Mouse (Mus musculus) embryonic facial prominence, embryonic 11.5 days (tissue): ENCODE measurements around the gene Olfm2. TPM values are rescaled to one million over a fixed set of nuclear protein-coding genes. Genes with fewer than 3 reads are reported as not detected.
"Not testable (repeated sequence)": the region's sequence is repeated elsewhere in the genome, so short reads cannot be mapped to it uniquely, and the experiment has no call there.

Source experiments
- ATAC-seq: fragments of 200-750 bp; cut with Nextera tagmentation; replicated peaks from 2 replicates; pipeline ENCODE4 v1.8.0; 2017; ENCODE audit warnings: low read depth; ENCODE audit not compliant: insufficient number of reproducible peaks, low FRiP score, low TSS enrichment
- DNase-seq: peaks from one replicate; pipeline ENCODE4 v3.0.0-alpha.2; 2015; ENCODE audit warnings: low spot score
- H3K27ac ChIP-seq: fragments of 300-500 bp; sonication (generic); replicated peaks from 2 replicates; pipeline ENCODE4 v1.5.1; 2014; ENCODE audit warnings: mild to moderate bottlenecking, low read depth, low read length, control low read depth
- H3K27me3 ChIP-seq: fragments of 300-500 bp; sonication (generic); 2 replicates; pipeline ENCODE4 v1.6.1; 2014; ENCODE audit warnings: mild to moderate bottlenecking, low read length, moderate library complexity, mixed read lengths; ENCODE audit not compliant: control insufficient read depth, insufficient read depth
- H3K36me3 ChIP-seq: fragments of 300-500 bp; sonication (generic); replicated peaks from 2 replicates; pipeline ENCODE4 v1.6.1; 2014; ENCODE audit warnings: low read depth, mild to moderate bottlenecking, low read length, moderate library complexity, mixed read lengths; ENCODE audit not compliant: control insufficient read depth, insufficient read depth
- H3K4me1 ChIP-seq: fragments of 300-500 bp; sonication (generic); 2 replicates; pipeline ENCODE4 v1.6.1; 2014; ENCODE audit warnings: low read length, mixed read lengths; ENCODE audit not compliant: control insufficient read depth, insufficient read depth
- H3K4me2 ChIP-seq: fragments of 300-500 bp; sonication (generic); 2 replicates; pipeline ENCODE4 v1.6.1; 2014; ENCODE audit warnings: low read depth, mild to moderate bottlenecking, control low read depth, low read length, moderate library complexity
- H3K4me3 ChIP-seq: fragments of 300-500 bp; sonication (generic); 2 replicates; pipeline ENCODE4 v1.5.1; 2014; ENCODE audit warnings: low read depth, low read length, control low read depth
- H3K9ac ChIP-seq: fragments of 300-500 bp; sonication (generic); replicated peaks from 2 replicates; pipeline ENCODE4 v1.6.1; 2014; ENCODE audit warnings: mild to moderate bottlenecking, control low read depth, low read length
- H3K9me3 ChIP-seq: fragments of 300-500 bp; sonication (generic); replicated peaks from 2 replicates; pipeline ENCODE4 v1.6.1; 2016; ENCODE audit warnings: mild to moderate bottlenecking, low read length, inconsistent platforms, mixed read lengths; ENCODE audit not compliant: control insufficient read depth
- WGBS: fragments of 180-500 bp; shearing (Covaris S2); extraction: QIAGEN DNeasy Blood & Tissue Kit; methylation state at CpG from one replicate; pipeline ENCODE4 v1.1.7; 2014; 5-methylcytosine and 5-hydroxymethylcytosine counted together
- polyA plus RNA-seq: library from polyadenylated mRNA; unstranded; fragments of >200 nt; fragmentation: Nextera tagmentation; extraction: Ambion mirVana; gene quantifications from 2 replicates; pipeline ENCODE4 v1.2.1, GENCODE M21; 2014

The Olfm2 gene
- polyA plus RNA-seq, 1 experiment from 2014 or later: 11.0 TPM

GRCm38 (mm10) chr9:20642101-20642895, 103.9 kb downstream of the Olfm2 start, which contains the start of gene Ubl5:
Gene Ubl5 (plus strand): TSS chr9:20642878.
- Histone ChIP-seq H3K36me3 (peaks cover 4% of the 10 kb centered on the region), H3K4me1 (peaks cover 3% of the 10 kb centered on the region; the same call in 1 of the 2 replicates), H3K27me3 (no peaks in the 10 kb centered on the region), H3K27ac (peak within 1 kb of the TSS; percentile 81), H3K4me3 (peak within 1 kb of the TSS; percentile 83), H3K4me2 (peak within 1 kb of the TSS; percentile 92), H3K9ac (peak within 1 kb of the TSS; percentile 83), H3K9me3 (no peaks in the 10 kb centered on the region)
- WGBS: under 1% methylated on average over 51 of the region's 51 CpGs
- DNase-seq: peak; percentile 98
- ATAC-seq: peak; percentile 91

DNA sequence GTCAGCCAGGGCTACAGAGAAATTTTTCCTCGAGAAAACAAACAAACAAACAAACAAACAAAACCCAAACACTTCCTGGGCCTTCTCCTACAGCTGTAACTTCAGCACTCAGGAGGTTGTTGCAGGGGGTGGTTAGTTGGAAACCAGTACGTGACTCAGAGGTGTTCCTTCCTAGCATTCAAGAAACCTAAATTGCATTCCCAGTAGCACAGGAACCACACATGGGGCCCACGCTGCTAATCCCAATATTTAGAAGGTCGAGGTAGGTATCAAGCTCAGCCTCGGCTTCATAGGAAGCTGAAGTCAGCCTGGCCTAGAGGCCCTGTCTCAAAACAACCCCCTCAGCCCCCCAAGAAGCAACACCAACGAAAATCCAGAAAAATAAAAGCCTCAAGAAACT, 104.6 kb downstream of the Olfm2 start:
- H3K27ac ChIP-seq: no peak overlapping the region
- peaks cover 4% of the 10 kb centered on the region for H3K36me3 ChIP-seq

DNA sequence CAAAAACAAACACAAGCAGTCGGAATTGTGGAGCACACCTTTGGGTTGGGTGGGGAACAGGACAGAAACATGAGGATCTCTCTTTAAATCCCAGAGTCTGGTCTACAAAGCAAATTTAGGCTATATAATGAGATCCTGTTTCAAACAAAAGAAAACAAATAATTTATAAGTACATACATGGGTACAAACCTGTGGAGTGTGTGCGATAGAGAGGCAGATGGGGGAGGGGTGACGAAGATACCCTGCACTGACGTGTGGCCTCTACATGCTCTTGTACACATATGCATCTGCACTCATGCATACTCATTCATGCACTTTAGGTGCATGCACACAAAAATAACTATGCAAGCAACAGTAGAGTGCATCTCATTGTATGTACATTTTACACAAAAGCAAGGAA, 106.7 kb downstream of the Olfm2 start:
- ATAC-seq (no peak), DNase-seq (no peak)
- Histone ChIP-seq H3K9ac (no peak overlapping the region), H3K4me1 (peaks cover 3% of the 10 kb centered on the region; the same call in 1 of the 2 replicates), H3K4me3 (no peak overlapping the region), H3K36me3 (peaks cover 4% of the 10 kb centered on the region), H3K4me2 (no peak overlapping the region), H3K27ac (no peak overlapping the region), H3K9me3 (no peaks in the 10 kb centered on the region), H3K27me3 (no peaks in the 10 kb centered on the region)
- WGBS: 90% methylated on average over 4 of the region's 4 CpGs

More for the DNA sequence above, 104.6 kb downstream of the Olfm2 start:
- Histone ChIP-seq H3K9ac (peak overlapping the region; percentile 77), H3K27me3 (no peaks in the 10 kb centered on the region), H3K4me3 (peak overlapping the region; percentile 83), H3K9me3 (no peaks in the 10 kb centered on the region), H3K4me2 (peak overlapping the region; percentile 92), H3K4me1 (peaks cover 3% of the 10 kb centered on the region; the same call in 1 of the 2 replicates)
- no peak for ATAC-seq
- no peak for DNase-seq
- 28% methylated on average over 6 of the region's 6 CpGs for WGBS

DNA sequence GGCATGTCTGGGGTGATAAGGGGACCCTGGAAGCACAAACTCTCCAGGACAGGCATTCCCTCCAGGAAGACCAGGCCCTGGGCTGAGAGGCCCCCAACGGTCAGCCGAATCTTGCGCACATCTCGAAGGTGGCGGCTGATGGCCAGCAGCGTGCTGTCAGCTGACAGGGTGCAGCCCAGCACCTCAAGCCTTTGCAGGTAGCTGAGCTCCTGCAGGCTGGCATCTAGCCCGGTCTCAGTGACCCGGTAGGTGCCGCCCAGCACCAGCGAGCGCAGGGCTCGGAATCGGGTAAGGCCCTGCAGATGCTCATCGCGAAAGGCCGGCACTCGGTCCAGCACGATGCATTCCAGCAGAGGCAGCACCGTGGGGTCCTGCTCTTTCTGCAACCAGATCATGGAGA, 107.6 kb downstream of the Olfm2 start:
- ATAC-seq (no peak), DNase-seq (no peak)
- peaks cover 4% of the 10 kb centered on the region for H3K36me3 ChIP-seq
- H3K4me3 ChIP-seq: no peak overlapping the region
- H3K9ac ChIP-seq: no peak overlapping the region
- H3K4me1 ChIP-seq: peaks cover 2% of the 10 kb centered on the region; the same call in 1 of the 2 replicates
- H3K27me3 ChIP-seq: no peaks in the 10 kb centered on the region
- H3K9me3 ChIP-seq: no peaks in the 10 kb centered on the region
- 93% methylated on average over 19 of the region's 19 CpGs for WGBS
- H3K4me2 ChIP-seq: no peak overlapping the region
- no peak overlapping the region for H3K27ac ChIP-seq

GRCm38 (mm10) chr9:20636790-20637189, 109.4 kb downstream of the Olfm2 start:
- Histone ChIP-seq H3K27me3 (no peaks in the 10 kb centered on the region), H3K9ac (no peak overlapping the region), H3K27ac (no peak overlapping the region), H3K36me3 (peaks cover 4% of the 10 kb centered on the region), H3K4me3 (no peak overlapping the region), H3K9me3 (no peaks in the 10 kb centered on the region), H3K4me2 (no peak overlapping the region), H3K4me1 (no peaks in the 10 kb centered on the region)
- ATAC-seq (no peak), DNase-seq (no peak)
- 87% methylated on average over 2 of the region's 2 CpGs for WGBS

DNA sequence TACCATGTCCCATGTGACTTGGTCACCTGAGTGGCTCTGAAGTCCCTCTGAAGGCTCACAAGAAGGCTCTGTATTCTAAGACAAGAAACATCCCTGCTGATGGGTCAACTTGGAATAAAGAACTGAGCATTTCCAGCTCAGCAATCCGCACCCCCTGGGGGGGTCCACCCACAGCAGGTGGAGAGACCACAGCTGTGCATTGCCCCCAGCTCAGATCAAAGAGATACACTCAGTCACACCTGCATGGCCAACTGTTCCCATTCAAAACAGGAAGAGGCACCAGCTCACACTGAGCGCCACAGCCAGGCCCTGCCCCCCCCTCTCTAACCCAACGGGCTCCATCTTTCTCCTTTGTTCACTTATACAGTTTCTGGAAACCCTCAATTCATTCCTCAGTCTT, 109.9 kb downstream of the Olfm2 start:
- Histone ChIP-seq H3K4me2 (no peak overlapping the region), H3K9ac (no peak overlapping the region), H3K4me3 (no peak overlapping the region), H3K9me3 (no peaks in the 10 kb centered on the region), H3K36me3 (peaks cover 4% of the 10 kb centered on the region), H3K27me3 (no peaks in the 10 kb centered on the region), H3K4me1 (no peaks in the 10 kb centered on the region), H3K27ac (no peak overlapping the region)
- WGBS: 77% methylated on average over 3 of the region's 3 CpGs
- DNase-seq: no peak
- ATAC-seq: no peak

GRCm38 (mm10) chr9:20635676-20636075, 110.5 kb downstream of the Olfm2 start:
- WGBS: 87% methylated on average over 8 of the region's 8 CpGs
- ATAC-seq, H3K9ac ChIP-seq: not testable (repeated sequence)

DNA sequence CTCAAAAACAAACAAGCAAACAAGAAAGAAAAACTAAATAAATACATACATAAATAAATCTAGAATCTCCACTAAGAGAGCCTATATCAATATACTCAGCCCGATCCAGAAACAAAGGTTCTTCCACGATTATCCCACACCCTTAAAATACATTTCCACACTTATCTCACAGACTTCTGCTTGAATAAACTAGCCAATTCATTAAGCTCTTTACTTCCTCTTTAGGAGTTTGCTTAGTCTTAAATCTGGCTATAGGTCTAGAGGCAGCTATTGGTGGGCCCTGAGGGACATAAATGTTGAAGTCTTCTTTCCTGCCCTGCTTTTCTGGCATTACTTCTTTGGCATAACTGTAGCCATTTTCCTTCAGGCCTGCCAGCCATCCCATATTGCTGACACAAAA, 114.8 kb downstream of the Olfm2 start:
- H3K9ac ChIP-seq: no peak overlapping the region

More at GRCm38 (mm10) chr9:20635676-20636075, 110.5 kb downstream of the Olfm2 start:
- DNase-seq, H3K4me1 ChIP-seq, H3K4me3 ChIP-seq, H3K27ac ChIP-seq, H3K9me3 ChIP-seq, H3K36me3 ChIP-seq, H3K27me3 ChIP-seq, H3K4me2 ChIP-seq: not testable (repeated sequence)

More for the DNA sequence above, 114.8 kb downstream of the Olfm2 start:
- H3K27me3 ChIP-seq: no peaks in the 10 kb centered on the region
- H3K4me2 ChIP-seq: no peak overlapping the region
- no peak overlapping the region for H3K4me3 ChIP-seq
- H3K27ac ChIP-seq: no peak overlapping the region
- DNase-seq: no peak
- WGBS: 86% methylated on average over 2 of the region's 2 CpGs
- H3K4me1 ChIP-seq: no peaks in the 10 kb centered on the region
- H3K9me3 ChIP-seq: no peaks in the 10 kb centered on the region
- no peak for ATAC-seq
- no peaks in the 10 kb centered on the region for H3K36me3 ChIP-seq
